Mouse (Mus musculus) adipocyte (in vitro differentiated cells): Measurements from ENCODE around the gene 2610318N02Rik.

Experiments
- DNase-seq: peaks from one replicate; pipeline ENCODE4 v3.0.0-alpha.2; 2016; ENCODE audit warnings: low spot score

The 2610318N02Rik gene

DNA sequence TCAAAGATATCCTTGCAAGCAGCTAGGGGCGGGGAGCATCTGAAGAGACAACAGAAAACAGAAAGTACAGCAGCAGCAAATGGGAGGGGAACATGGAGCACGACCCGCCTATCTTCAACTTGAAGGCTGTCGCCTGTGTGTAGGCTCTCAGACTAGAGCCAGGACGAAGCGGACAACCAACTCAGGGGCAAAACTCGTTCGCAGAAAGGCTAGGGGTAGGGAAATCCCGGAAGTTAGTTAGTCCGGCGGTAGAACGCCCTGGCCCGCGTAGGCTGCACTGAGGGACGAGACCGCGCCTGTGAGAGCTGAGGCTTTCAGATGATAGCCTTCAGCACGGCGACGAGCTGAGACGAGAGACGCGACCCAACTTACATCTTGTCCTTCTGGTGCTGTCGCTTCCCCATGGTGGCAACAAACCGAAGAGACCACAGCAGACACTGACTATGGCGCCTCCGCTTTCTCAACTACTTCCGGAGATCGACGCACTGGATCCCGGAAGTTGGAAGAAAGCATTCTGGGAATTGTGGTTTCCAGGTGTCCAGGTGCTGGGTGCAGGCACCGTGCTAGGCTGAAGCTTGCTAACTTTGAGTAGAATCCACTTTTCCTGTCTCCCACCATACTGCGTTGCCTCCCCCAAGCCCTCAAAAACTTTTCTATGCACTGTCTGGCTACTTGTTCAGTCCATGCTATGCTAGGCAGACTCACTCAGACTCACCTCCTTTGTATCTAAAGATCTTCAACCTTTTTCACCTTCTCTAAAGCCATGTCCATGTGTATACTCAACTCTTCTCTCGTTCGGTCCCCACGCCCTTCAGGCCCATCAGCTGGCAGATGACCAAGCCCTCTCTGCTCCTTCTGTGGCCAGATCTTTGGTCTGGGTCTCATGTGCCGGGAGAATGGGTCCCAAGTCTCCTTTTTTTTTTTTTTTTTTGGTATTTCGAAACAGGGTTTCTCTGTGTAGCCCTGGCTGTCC is 13.9 kb downstream of the 2610318N02Rik start, which contains the start of gene Ppil2:
Ppil2 (minus strand) TSS at position 487 of the 973 bp plus-strand sequence.
- peak; percentile 87 for DNase-seq

DNA sequence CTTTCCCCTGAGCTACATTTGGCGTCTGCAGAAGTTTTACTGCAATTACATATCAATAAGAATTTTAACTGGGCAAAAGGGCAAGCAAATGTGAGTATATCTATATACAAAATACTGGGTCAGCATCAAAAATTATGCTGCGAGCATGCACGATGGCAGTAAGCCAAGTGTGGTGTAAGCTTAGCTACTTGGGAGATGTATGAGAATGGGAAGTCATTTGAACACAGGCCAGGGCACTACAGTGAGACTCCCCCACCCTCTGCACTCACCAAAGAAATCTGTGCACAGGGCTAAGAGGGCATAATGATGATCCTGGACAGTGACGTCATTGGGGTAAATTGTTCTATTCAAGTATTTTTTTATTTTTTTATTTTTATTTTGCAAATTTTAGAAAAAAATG is 20.4 kb downstream of the 2610318N02Rik start:
- peak; percentile 74 for DNase-seq

DNA sequence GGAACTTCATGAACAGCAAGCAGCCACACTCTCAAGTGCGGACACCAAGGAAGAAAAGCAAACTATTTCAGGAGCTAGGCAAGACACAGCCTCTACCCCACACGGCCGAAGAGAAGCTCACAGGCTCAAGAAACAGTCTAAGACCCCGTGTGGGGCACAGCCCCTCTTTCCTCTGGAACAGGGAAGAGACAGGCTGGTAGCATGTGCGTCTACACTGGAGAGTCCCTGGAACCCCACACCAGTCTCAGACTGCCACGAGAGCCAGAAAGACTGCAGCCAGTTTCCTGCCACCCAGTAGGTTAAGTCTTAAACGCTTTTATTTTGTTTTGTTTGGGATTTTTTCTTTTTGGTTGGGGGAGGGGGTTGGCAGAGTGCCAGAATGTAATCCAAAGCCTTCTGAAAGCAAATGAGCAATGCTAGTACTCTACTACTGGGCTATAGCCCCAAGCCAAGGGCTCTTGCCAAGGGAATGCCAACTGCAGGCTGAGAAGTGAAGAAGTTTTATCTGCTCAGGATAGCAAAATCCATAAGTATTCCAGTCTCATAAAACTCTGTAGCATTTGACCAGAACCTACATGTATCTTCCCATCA is 22.2 kb downstream of the 2610318N02Rik start:
- DNase-seq, result peak; percentile 89

DNA sequence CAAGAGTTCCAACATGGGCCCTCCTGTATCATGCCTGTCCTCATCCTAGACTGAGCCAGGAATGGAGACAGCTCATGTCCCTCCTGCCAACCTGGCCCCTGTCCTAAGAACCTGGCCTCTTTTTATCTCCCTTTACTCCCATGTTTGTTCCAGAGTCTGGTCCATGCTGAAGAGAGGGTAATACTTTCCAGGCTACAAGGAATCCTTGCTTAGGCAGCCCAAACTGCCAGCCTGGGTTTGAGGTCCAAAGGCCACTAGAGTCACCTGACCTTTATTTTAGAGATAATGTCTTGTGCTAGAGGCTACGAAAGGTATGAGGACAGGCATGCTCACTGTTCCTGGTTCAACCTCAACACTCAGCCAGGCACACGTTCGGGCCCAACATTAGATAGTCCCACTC is 28.0 kb downstream of the 2610318N02Rik start:
- DNase-seq, result no peak

DNA sequence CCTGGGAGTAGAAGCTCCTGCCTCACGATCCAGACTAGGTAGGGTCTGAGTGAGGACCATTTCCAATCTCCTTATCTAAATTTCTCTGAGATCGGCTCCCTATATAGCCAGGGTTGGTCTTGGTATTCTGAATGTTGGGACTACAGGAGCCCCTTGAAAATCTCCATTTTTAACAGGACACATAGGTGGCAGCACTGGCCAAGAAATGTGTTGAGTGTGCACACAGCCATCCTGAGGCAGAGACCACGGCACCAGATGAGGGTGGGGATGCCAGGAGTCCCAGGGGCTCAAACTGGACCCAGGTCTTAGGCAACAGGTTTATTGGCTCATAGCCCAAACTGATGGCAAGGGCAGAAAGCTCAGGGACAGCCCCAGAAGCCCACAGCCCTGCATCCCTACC is 36.6 kb downstream of the 2610318N02Rik start:
- DNase-seq, result no peak

DNA sequence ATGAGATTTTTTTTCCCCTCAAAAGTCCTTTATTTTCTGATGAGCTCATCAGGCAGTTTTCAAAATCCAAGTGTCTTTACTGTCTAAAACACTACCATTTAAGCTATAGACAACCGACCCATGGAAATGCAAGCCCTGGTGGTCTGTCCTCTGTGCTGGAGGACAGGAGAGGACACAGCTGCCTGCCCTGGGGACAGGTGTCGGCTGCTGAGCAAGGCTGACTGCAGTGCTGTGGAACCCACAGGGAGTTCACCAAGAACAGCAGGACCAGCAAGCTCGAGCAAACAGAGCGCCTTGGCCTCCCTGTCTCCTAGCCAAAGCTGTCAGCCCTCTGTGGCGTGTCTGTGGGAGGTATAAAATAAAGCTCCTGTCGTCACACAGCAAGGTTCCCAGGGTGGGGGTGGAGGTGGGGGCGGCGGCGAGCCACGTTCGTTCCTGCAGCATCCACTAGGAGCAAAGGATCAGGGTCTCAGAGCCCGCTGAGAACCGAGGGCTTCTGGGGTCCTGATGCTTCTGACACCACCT is 38.2 kb downstream of the 2610318N02Rik start:
- DNase-seq, result no peak

DNA sequence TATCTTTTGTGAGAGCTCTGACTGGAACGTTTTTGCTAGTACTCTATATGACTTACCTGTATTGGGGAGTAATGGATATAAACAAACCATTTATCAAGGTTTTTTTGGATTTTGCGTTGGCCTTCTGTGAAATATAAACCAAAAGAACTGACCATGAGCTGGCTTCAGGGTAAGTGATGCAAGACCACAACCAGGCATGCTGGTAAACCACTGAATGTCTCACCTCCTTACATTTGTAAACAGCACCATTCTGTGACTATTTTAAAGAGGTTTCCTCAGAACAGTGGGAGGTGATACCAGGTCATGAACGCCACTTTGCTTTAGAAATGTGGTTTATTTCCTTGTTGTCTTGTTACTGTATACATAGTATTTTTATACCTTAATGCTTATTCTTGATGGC is 38.7 kb downstream of the 2610318N02Rik start:
- no peak for DNase-seq

DNA sequence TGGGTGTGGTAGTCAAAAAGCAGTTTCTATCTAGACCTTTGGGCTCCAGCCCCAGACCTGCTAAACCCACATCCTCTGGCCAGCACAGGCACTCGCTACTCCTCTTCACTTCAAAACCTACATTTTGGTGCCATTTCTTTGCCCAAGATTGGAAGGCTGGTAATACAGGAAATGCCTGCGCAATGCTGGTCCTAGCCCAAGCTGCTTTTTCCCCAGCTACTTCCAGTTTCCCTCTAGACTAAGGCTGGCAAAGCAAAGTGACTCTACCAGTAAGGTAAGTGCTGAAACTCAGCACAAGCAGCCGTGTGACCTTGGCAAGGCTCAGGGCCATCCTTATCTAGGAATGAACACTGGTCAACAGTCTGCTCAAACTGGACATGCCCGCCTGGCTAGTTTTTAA is 39.3 kb downstream of the 2610318N02Rik start:
- no peak for DNase-seq

DNA sequence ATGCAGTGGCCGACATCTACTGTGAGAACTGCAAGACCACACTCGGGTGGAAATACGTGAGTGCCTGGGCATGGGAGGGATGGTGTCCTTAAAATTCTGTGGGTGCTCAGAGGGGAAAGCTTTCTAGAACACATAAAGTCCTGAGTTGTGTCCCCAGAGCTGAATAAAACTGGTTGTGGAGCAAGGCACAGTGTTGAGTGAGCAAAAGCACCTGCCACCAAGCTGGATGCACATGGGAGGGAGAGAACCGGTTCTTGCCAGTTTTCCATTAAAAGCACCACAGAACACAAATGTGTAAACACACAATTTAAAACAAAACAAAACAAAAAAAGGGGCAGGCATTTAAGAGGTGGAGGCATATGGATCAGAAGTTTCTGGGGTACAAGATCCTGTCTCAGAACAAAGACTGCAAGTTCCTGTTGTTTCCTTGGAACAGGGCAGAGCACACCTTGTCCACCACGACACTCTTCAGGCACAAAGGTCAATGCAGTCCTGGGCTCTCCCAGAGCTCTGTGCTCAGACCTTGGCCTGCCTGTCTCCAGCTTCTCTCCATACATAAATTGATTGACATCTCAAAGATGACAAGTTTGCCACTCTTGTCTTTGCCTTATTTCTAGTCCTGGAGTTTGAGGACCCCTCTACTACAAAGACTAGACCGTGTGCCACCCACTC is 42.7 kb downstream of the 2610318N02Rik start:
- no peak for DNase-seq

DNA sequence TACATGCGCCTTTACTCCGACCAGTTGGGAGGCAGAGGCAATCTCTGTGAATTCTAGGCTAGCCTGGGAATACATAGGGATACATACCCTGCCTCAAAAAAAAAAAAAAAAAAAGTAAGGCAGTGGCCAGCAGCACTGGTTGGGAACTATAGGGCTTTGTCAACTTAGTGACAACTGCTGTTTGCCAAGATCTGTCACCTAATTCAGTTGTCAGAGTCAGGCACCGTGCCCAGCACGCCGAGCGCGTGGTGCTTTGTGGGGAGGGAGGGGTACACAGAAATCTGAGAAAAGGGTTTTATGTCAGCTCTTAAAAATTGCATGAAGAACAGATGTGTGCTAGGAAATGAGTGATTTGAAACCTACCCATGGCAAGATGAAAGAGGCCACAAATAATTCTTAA is 46.9 kb downstream of the 2610318N02Rik start:
- DNase-seq, result peak; percentile 64

DNA sequence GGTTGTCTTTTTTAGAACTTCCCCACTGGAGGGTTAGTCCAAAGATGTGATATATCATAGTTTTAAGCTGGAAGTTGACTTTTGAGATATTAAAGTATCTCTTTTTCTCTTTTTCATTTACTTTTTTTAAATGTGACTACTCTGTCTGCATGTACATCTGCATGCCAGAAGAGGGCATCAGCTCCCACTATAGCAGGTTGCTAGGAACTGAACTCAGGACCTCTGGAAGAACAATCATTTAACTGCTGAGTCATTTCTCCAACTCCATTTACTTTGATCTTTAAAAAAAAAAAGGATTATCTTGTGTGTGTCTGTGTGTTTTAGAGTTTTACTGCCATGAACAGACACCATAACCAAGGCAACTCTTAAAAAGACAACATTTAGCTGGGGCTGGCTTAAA is 48.1 kb downstream of the 2610318N02Rik start:
- no peak for DNase-seq

DNA sequence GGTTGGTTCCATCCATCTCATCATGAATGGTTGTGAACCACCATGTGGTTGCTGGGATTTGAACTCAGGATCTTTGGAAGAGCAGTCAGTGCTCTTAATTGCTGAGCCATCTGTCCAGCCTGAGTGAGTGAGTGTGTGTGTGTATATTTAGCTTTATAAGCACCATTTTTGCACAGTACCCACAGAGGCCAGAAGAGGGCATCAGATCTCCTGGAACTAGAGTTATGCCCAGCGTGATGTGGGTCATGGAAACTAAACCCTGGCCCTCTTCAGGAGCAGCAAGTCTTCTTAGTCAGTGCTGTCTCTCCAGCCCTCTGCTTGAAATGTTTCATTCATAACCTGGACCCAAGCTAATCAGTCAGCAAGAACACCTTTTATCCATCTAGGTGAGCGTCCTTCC is 48.7 kb downstream of the 2610318N02Rik start:
- DNase-seq, result no peak

DNA sequence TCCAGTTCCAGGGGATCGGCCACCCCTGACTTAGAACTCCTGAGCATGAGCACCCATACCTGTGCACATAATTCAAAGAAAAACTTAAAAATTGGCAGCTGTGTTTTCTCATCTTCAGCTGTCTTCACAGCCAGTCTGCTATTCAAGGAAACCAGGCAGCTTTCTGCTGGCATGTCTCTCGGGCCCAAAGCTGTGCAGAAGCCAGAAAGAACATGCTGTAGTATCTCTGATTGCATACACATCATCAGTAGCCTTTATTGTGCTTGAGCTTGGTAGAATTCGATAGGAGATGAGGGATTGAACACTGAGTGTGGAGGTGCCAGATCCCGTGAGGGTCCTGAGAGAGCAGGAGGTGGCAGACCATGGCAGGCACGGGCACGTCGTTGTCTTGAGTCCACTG is 52.0 kb downstream of the 2610318N02Rik start:
- no peak for DNase-seq

DNA sequence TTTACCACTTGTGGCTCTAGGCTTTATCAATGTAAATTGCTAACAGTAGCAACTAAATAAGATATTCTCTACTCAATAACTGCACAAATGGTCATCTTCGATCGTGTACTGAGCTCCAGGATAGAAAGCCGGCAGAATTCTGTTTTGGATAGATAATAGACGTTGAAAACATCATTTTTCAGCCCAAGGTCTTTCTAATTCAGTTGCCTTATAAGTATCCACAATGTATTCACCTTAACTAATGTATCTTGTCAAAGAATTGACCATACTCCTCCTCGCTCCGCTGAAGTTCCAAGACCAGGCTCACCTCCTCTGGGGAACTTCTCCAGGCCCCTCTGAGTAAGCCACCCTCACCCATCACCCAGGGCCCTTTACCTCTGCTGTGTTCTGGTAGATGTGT is 54.3 kb downstream of the 2610318N02Rik start:
- DNase-seq, result no peak

DNA sequence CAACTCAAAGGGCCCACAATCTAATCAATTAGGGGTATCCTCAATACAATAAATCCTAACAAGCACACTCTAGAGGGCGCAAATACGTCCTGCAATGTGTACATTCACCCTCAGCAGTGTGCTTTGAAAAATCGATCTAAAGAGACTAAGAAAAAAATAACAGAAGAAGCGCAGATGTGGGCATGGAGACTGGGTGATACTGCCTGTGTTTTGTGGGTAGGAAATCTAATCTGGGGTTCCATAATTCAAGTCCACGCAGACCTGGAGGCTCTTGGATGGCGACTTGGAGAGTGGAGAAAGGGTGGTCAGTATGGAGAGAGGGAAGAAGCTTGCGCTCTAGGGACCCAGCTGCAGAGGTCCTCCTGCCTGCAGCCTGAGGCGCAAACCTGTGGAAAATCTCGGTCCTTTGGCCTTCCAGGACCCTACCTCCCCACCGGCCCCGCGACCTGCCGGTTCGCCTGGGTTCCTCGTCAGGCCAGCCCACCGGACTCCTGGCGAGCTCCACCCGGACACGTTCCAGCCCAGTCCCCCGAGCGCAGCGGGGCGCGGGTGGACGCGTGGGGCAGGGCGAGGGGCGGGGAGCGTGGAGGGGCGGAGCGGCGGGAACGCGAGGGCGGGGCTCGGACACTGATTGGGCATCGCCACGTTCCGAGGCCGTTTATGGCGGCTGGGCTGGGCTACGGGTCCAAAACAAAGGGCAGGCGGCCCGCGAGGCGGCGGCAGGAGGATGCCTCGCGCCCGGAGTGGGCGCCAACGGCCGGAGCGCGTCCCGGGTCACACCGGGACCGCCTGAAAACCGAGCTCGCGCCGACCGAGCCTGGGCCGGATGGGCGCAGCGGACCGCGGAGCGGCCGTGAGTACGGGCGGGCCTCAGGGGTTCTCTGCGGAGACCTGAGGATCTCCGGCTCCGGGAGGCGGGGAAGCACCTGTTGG is 55.2 kb downstream of the 2610318N02Rik start, which contains the start of gene Ypel1:
Ypel1 (plus strand) TSS at position 186 of the 933 bp plus-strand sequence.
- DNase-seq, result peak; percentile 74

DNA sequence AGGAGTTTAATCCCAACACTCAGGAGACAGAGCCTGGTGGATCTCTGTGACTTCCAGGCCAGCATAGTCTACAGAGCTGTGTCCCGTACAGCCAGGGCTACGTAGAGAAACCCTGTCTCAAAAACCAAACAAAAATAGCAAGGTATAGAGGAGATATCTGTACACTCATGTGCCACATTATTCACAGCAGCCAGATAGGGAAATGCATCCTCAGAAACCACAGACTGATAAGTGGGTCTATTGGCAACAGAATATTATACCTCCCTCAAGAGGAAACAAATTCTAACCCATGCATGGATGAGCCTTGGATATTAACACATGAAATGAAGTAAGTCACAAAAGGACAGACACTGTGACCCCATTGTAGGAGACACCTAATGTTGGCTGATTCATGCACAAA is 57.4 kb downstream of the 2610318N02Rik start:
- DNase-seq, result no peak
